Mouse (Mus musculus) liver, postnatal 0 days (tissue): ENCODE results near the gene Clpx.

Experiments
- CTCF ChIP-seq: sonication (generic); IDR thresholded peaks from 2 replicates; pipeline ENCODE4 v1.5.1; 2016; ENCODE audit warnings: antibody characterized with exemption, low read depth
- EP300 ChIP-seq: IDR thresholded peaks from 2 replicates; pipeline ENCODE4 v1.6.1; 2016; ENCODE audit warnings: antibody characterized with exemption, low read depth, mild to moderate bottlenecking

DNA sequence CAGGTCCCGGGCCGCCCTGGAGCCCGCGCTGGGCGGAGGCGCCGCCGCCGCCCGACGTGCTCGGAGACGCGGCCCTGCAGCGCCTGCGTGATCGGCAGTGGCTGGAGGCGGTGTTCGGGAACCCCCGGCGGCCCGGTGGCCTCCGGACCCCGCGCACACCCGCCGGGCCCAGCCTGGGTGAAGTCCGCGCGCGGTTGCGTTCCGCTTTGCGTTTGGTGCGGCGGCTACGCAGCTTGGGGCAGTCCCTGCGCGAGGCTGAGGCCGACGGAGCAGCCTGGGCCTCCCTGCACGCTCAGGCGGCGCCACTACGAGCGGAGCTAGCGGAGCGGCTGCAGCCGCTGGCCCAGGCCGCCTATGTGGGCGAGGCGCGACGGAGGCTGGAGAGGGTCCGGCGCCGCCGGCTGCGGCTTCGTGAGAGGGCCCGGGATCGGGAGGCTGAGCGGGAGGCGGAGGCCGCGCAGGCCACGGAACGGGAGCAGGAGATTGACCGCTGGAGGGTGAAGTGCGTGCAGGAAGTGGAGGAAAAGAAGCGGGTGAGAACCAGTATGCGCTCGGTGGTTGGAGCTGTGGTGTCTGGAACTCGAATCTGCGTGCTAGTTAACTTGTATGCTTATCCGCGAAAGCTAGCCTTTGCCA, 52.5 kb downstream of the Clpx start:
- 0 out of 2 replicates have a peak, but pooled peaks have one; percentile 3 for TF ChIP-seq CTCF
- TF ChIP-seq EP300 = no peak
